Mouse (Mus musculus) limb, embryonic 13.5 days (tissue): ENCODE results near the gene Ecm2. TPM values are rescaled to one million over a fixed set of nuclear protein-coding genes. Genes with fewer than 3 reads are reported as not detected.

Experiments
- ATAC-seq: fragments of 200-750 bp; cut with Nextera tagmentation; 2 replicates; pipeline ENCODE4 v1.8.0; 2017; ENCODE audit warnings: low read depth, moderate number of reproducible peaks, moderate TSS enrichment; ENCODE audit not compliant: low FRiP score
- H3K27ac ChIP-seq: fragments of 300-500 bp; sonication (generic); 2 replicates; pipeline ENCODE4 v1.5.1; 2015; ENCODE audit warnings: inconsistent platforms, mild to moderate bottlenecking, moderate library complexity
- H3K27me3 ChIP-seq: fragments of 300-500 bp; sonication (generic); 2 replicates; pipeline ENCODE4 v1.6.1; 2015; ENCODE audit warnings: mild to moderate bottlenecking, inconsistent platforms
- H3K36me3 ChIP-seq: fragments of 300-500 bp; sonication (generic); 2 replicates; pipeline ENCODE4 v1.6.1; 2015; ENCODE audit warnings: inconsistent platforms, mild to moderate bottlenecking, moderate library complexity
- H3K4me1 ChIP-seq: fragments of 300-500 bp; sonication (generic); 2 replicates; pipeline ENCODE4 v1.6.1; 2015; ENCODE audit warnings: inconsistent platforms
- H3K4me2 ChIP-seq: fragments of 300-500 bp; sonication (generic); replicated peaks from 2 replicates; pipeline ENCODE4 v1.6.1; 2015; ENCODE audit warnings: inconsistent platforms, mild to moderate bottlenecking, moderate library complexity
- H3K4me3 ChIP-seq: fragments of 300-500 bp; sonication (generic); 2 replicates; pipeline ENCODE4 v1.5.1; 2015; ENCODE audit warnings: moderate library complexity, mild to moderate bottlenecking, inconsistent platforms
- H3K9ac ChIP-seq: fragments of 300-500 bp; sonication (generic); 2 replicates; pipeline ENCODE4 v1.6.1; 2015; ENCODE audit warnings: mild to moderate bottlenecking, inconsistent platforms
- H3K9me3 ChIP-seq: fragments of 300-500 bp; sonication (generic); 2 replicates; pipeline ENCODE4 v1.6.1; 2016; ENCODE audit warnings: inconsistent platforms
- WGBS: fragments of 180-500 bp; shearing (Covaris S2); methylation state at CpG from one replicate; pipeline ENCODE4 v1.1.7; 2015; 5-methylcytosine and 5-hydroxymethylcytosine counted together
- polyA plus RNA-seq: library from polyadenylated mRNA; unstranded; fragments of >200 nt; fragmentation: Nextera tagmentation; extraction: Ambion mirVana; gene quantifications from 2 replicates; pipeline ENCODE4 v1.2.1, GENCODE M21; 2015

Gene Ecm2
- polyA plus RNA-seq, 1 experiment from 2014 or later: 1.9 TPM

- H3K4me2 ChIP-seq: no peak overlapping the region
- WGBS: 59% methylated on average over 2 of the region's 2 CpGs
- H3K9me3 ChIP-seq: no peaks in the 10 kb centered on the region
- no peak overlapping the region for H3K27ac ChIP-seq
- no peaks in the 10 kb centered on the region for H3K36me3 ChIP-seq
- no peak overlapping the region for H3K9ac ChIP-seq
- H3K4me1 ChIP-seq: no peaks in the 10 kb centered on the region
- no peak for ATAC-seq
- no peaks in the 10 kb centered on the region for H3K27me3 ChIP-seq
- H3K4me3 ChIP-seq: no peak overlapping the region
Measured at GRCm38 (mm10) chr13:49560886-49561285, 56.3 kb downstream of the Ecm2 start.

GRCm38 (mm10) chr13:49564347-49564746, 59.7 kb downstream of the Ecm2 start:
- Histone ChIP-seq H3K9me3 (no peaks in the 10 kb centered on the region), H3K27ac (no peak overlapping the region), H3K4me1 (no peaks in the 10 kb centered on the region), H3K36me3 (no peaks in the 10 kb centered on the region), H3K4me2 (no peak overlapping the region), H3K4me3 (no peak overlapping the region), H3K9ac (no peak overlapping the region), H3K27me3 (no peaks in the 10 kb centered on the region)
- 77% methylated on average over 1 of the region's 1 CpGs for WGBS
- no peak for ATAC-seq

- no peak overlapping the region for H3K9ac ChIP-seq
- WGBS: 67% methylated on average over 3 of the region's 3 CpGs
- no peak for ATAC-seq
Measured at GRCm38 (mm10) chr13:49570371-49570770, 65.8 kb downstream of the Ecm2 start.

GRCm38 (mm10) chr13:49571418-49571817, 66.8 kb downstream of the Ecm2 start:
- 76% methylated on average over 2 of the region's 2 CpGs for WGBS
- no peaks in the 10 kb centered on the region for H3K9me3 ChIP-seq
- ATAC-seq: no peak
- no peaks in the 10 kb centered on the region for H3K36me3 ChIP-seq
- H3K27ac ChIP-seq: peak overlapping the region; percentile 22; the same call in 1 of the 2 replicates
- no peak overlapping the region for H3K4me3 ChIP-seq
- no peak overlapping the region for H3K9ac ChIP-seq
- H3K27me3 ChIP-seq: no peaks in the 10 kb centered on the region
- no peaks in the 10 kb centered on the region for H3K4me1 ChIP-seq
- no peak overlapping the region for H3K4me2 ChIP-seq

More at GRCm38 (mm10) chr13:49570371-49570770, 65.8 kb downstream of the Ecm2 start:
- H3K27ac ChIP-seq: no peak overlapping the region
- H3K4me1 ChIP-seq: no peaks in the 10 kb centered on the region
- no peak overlapping the region for H3K4me2 ChIP-seq
- H3K4me3 ChIP-seq: no peak overlapping the region
- no peaks in the 10 kb centered on the region for H3K9me3 ChIP-seq
- no peaks in the 10 kb centered on the region for H3K27me3 ChIP-seq
- no peaks in the 10 kb centered on the region for H3K36me3 ChIP-seq

GRCm38 (mm10) chr13:49581541-49582530, 77.2 kb downstream of the Ecm2 start, which contains the start of gene Omd:
Gene Omd (plus strand): TSS chr13:49582462.
- peak within 1 kb of the TSS; percentile 38 for H3K4me2 ChIP-seq
- H3K4me3 ChIP-seq: no peak within 1 kb of the TSS
- ATAC-seq: peak; percentile 79
- no peak within 1 kb of the TSS for H3K9ac ChIP-seq
- H3K4me1 ChIP-seq: peaks cover 22% of the 10 kb centered on the region
- H3K36me3 ChIP-seq: no peaks in the 10 kb centered on the region
- no peaks in the 10 kb centered on the region for H3K9me3 ChIP-seq
- 13% methylated on average over 8 of the region's 8 CpGs for WGBS
- no peaks in the 10 kb centered on the region for H3K27me3 ChIP-seq
- peak within 1 kb of the TSS; percentile 92 for H3K27ac ChIP-seq

Other genes with a start within 250 kb of the Ecm2 start
- gene Fgd3, start 184.5 kb upstream of the Ecm2 start, polyA plus RNA-seq: 0.38 and 0.77 TPM in 2 replicates
- gene Bicd2, start 163.2 kb upstream of the Ecm2 start, polyA plus RNA-seq: 34.2 and 36.6 TPM in 2 replicates
- gene Ippk, start 83.6 kb upstream of the Ecm2 start, polyA plus RNA-seq: 13.9 and 14.3 TPM in 2 replicates
- 1.2 and 1.5 TPM in 2 replicates for gene Tes3-ps, start 11.5 kb upstream of the Ecm2 start, polyA plus RNA-seq
- 41.4 and 48.2 TPM in 2 replicates for gene Aspn, start 39.6 kb downstream of the Ecm2 start, polyA plus RNA-seq
- 2.4 and 4.0 TPM in 2 replicates for gene Omd, start 77.7 kb downstream of the Ecm2 start, polyA plus RNA-seq
- 150 and 159 TPM in 2 replicates for gene Ogn, start 103.2 kb downstream of the Ecm2 start, polyA plus RNA-seq
- 24.3 and 30.9 TPM in 2 replicates for gene Cenpp, start 148.0 kb downstream of the Ecm2 start, polyA plus RNA-seq
- gene Nol8, start 148.3 kb downstream of the Ecm2 start, polyA plus RNA-seq: 18.7 and 19.0 TPM in 2 replicates
- gene Iars, start 177.3 kb downstream of the Ecm2 start, polyA plus RNA-seq: 66.0 and 71.3 TPM in 2 replicates